Mouse (Mus musculus): Measurements from ENCODE around the gene Yif1b. TPM values are rescaled to one million over a fixed set of nuclear protein-coding genes. Genes with fewer than 3 reads are reported as not detected.

The Yif1b gene
- polyA plus RNA-seq, 1 experiment, result 49.8 TPM

DNA sequence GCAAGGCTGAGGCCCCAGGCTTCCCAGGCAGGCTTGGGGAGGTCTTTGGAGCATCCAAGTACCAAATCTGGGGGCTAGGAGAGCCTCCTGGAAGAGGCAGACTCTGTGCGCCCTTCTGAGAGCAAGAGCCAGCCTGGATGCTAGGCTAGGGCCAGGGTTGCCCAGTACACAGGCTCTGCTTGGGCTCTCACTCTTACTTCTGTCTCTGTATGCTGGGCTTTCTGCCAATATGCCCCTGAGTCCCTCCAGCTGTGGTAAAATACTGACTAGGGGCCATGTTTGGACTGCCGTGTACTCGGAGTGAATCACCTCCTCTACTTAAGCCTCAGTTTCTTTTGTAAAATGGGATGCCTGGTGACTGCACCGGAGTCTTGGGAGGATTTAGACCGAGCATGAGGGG is 7.9 kb downstream of the Yif1b start:
- 79% methylated on average over 5 of the region's 5 CpGs for WGBS
- TF ChIP-seq CTCF (IDR thresholded peaks at IDR 0.05; ENCODE audit: extremely low read depth, insufficient read length, insufficient replicate concordance, low read depth, low read length) (no peak), POLR2A (IDR thresholded peaks at IDR 0.05; ENCODE audit: low read depth, low read length) (0 out of 2 replicates have a peak, but pooled peaks have one; percentile 5)
- Histone ChIP-seq H3K36me3 (ENCODE audit: control insufficient read depth, insufficient read depth, low read length) (peaks cover 20% of the 10 kb centered on the region), H3K27ac (ENCODE audit: insufficient read depth, low read depth, low read length) (peak overlapping the region; percentile 100), H3K27me3 (ENCODE audit: control insufficient read depth, insufficient read depth, low read length) (no peaks in the 10 kb centered on the region), H3K4me3 (ENCODE audit: low read depth, low read length) (peak overlapping the region; percentile 90), H3K4me1 (ENCODE audit: control insufficient read depth, insufficient read depth, insufficient read length, low read length) (peaks cover 20% of the 10 kb centered on the region)

DNA sequence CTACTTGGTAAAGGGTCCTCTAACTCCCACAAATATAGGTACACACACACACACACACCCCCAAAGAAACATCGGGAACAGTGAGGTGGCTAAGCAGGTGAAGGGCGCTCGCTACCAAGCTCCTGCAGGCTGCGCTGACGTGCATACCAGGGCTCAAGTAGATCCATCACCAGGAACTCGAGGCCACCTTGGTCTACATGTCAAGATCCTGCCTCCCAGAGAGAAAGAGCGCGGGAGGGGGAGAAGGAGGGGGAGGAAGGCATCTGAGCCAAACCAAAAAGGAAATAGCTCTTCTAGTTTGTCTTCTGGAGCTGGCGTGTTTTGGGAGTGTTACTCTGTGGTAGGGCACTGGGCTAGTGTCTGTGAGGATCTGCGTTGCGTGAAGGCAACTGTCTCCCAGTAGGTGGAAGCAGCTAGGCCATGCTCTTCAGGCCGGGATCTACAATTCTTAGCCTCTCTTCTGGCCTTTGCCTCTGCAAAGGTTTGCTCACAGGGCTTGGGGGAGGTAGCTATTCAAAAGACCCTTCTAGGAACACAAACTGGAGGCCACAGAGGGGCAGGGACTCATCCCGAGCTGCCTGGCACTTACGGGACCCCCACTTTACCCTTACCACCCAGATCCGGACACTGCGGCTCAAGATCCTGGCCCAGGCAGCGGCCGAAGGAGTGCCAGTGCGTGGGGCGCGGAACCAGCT is 8.6 kb downstream of the Yif1b start:
- Histone ChIP-seq H3K4me3 (ENCODE audit: low read depth, low read length) (peak overlapping the region; percentile 90), H3K36me3 (ENCODE audit: control insufficient read depth, insufficient read depth, low read length) (peaks cover 20% of the 10 kb centered on the region), H3K27me3 (ENCODE audit: control insufficient read depth, insufficient read depth, low read length) (no peaks in the 10 kb centered on the region), H3K27ac (ENCODE audit: insufficient read depth, low read depth, low read length) (peak overlapping the region; percentile 100), H3K4me1 (ENCODE audit: control insufficient read depth, insufficient read depth, insufficient read length, low read length) (peaks cover 22% of the 10 kb centered on the region)
- 47% methylated on average over 21 of the region's 21 CpGs for WGBS
- TF ChIP-seq POLR2A (IDR thresholded peaks at IDR 0.05; ENCODE audit: low read depth, low read length) (no peak), CTCF (IDR thresholded peaks at IDR 0.05; ENCODE audit: extremely low read depth, insufficient read length, insufficient replicate concordance, low read depth, low read length) (no peak)

GRCm38 (mm10) chr7:29247314-29247700 is 9.2 kb downstream of the Yif1b start:
- peaks cover 28% of the 10 kb centered on the region for H3K4me1 ChIP-seq (ENCODE audit: control insufficient read depth, insufficient read depth, insufficient read length, low read length)
- TF ChIP-seq CTCF (IDR thresholded peaks at IDR 0.05; ENCODE audit: extremely low read depth, insufficient read length, insufficient replicate concordance, low read depth, low read length) (peak; percentile 91), POLR2A (IDR thresholded peaks at IDR 0.05; ENCODE audit: low read depth, low read length) (peak; percentile 9; the same call in 1 of the 2 replicates)
- peaks cover 20% of the 10 kb centered on the region for H3K36me3 ChIP-seq (ENCODE audit: control insufficient read depth, insufficient read depth, low read length)
- 10% methylated on average over 16 of the region's 16 CpGs for WGBS
- H3K27ac ChIP-seq (ENCODE audit: insufficient read depth, low read depth, low read length), result peak overlapping the region; percentile 100
- peak overlapping the region; percentile 90 for H3K4me3 ChIP-seq (ENCODE audit: low read depth, low read length)
- H3K27me3 ChIP-seq (ENCODE audit: control insufficient read depth, insufficient read depth, low read length), result no peaks in the 10 kb centered on the region

GRCm38 (mm10) chr7:29247706-29248105 is 9.6 kb downstream of the Yif1b start:
- H3K4me3 ChIP-seq (ENCODE audit: low read depth, low read length), result peak overlapping the region; percentile 90
- peak overlapping the region; percentile 100 for H3K27ac ChIP-seq (ENCODE audit: insufficient read depth, low read depth, low read length)
- WGBS, result 13% methylated on average over 19 of the region's 19 CpGs
- peaks cover 20% of the 10 kb centered on the region for H3K36me3 ChIP-seq (ENCODE audit: control insufficient read depth, insufficient read depth, low read length)
- H3K27me3 ChIP-seq (ENCODE audit: control insufficient read depth, insufficient read depth, low read length), result no peaks in the 10 kb centered on the region
- TF ChIP-seq POLR2A (IDR thresholded peaks at IDR 0.05; ENCODE audit: low read depth, low read length) (no peak), CTCF (IDR thresholded peaks at IDR 0.05; ENCODE audit: extremely low read depth, insufficient read length, insufficient replicate concordance, low read depth, low read length) (no peak)
- peaks cover 31% of the 10 kb centered on the region for H3K4me1 ChIP-seq (ENCODE audit: control insufficient read depth, insufficient read depth, insufficient read length, low read length)

DNA sequence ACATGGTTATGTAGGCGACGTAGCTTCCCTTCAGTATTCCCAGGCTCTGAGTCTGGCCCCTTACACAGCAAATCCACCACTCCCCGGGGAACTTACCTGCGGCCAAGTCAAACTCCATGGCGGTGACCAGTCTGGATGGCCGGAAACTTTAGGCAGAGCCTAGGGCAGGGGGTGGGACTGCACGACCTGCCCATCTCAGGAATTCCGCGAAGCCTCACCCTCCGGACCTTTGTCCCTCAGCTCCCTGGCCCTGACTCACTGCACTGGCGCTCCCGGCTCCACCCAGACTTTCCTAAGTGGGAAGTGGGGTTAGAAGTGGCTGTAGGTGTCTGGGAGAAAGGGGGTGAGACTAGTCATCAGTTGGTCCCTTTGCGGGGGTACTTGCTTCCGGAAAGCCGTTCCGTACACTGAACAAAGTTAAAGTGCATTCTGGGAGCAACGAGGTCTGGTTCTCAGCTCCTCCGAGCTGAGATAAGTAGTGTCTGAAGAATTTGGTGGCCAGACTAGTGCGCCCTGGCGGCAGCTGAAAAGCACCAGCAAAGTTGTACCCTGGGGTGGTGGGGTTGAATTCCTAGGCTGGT is 10.2 kb downstream of the Yif1b start, which contains the start of gene 2200002D01Rik:
Gene 2200002D01Rik (minus strand): TSS at position 206 of the 581 bp plus-strand sequence.
- Histone ChIP-seq H3K4me1 (ENCODE audit: control insufficient read depth, insufficient read depth, insufficient read length, low read length) (peaks cover 37% of the 10 kb centered on the region), H3K27ac (ENCODE audit: insufficient read depth, low read depth, low read length) (peak within 1 kb of the TSS; percentile 100), H3K27me3 (ENCODE audit: control insufficient read depth, insufficient read depth, low read length) (no peaks in the 10 kb centered on the region), H3K36me3 (ENCODE audit: control insufficient read depth, insufficient read depth, low read length) (peaks cover 20% of the 10 kb centered on the region), H3K4me3 (ENCODE audit: low read depth, low read length) (peak within 1 kb of the TSS; percentile 90)
- TF ChIP-seq POLR2A (IDR thresholded peaks at IDR 0.05; ENCODE audit: low read depth, low read length) (peak; percentile 91), CTCF (IDR thresholded peaks at IDR 0.05; ENCODE audit: extremely low read depth, insufficient read length, insufficient replicate concordance, low read depth, low read length) (peak; percentile 37; the same call in 1 of the 2 replicates)
- WGBS, result 15% methylated on average over 20 of the region's 20 CpGs

DNA sequence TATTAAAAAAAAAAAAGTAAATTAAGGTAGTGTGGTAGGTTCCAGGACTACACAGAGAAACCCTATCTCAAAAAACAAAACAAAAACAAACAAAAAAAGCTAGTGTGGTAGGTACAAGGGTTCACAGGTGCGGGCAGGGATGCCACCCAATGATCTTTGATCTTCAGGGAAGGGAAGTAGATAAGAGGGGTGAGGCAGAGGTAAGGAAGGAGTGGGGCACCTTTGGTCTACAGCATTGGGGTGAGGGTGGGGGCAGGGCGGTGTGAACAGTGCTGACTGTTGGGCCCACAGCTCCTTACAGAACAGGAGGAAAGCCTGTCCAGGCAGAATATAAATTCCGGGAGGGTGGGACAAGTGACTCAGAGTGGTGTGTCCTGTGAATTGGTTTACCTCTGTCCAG is 13.0 kb downstream of the Yif1b start:
- H3K27ac ChIP-seq (ENCODE audit: insufficient read depth, low read depth, low read length), result peak overlapping the region; percentile 100
- no peak; the same call in 1 of the 2 replicates for TF ChIP-seq POLR2A (IDR thresholded peaks at IDR 0.05; ENCODE audit: low read depth, low read length)
- no peak for TF ChIP-seq CTCF (IDR thresholded peaks at IDR 0.05; ENCODE audit: extremely low read depth, insufficient read length, insufficient replicate concordance, low read depth, low read length)
- H3K36me3 ChIP-seq (ENCODE audit: control insufficient read depth, insufficient read depth, low read length), result peaks cover 25% of the 10 kb centered on the region
- 31% methylated on average over 3 of the region's 3 CpGs for WGBS
- H3K4me3 ChIP-seq (ENCODE audit: low read depth, low read length), result no peak overlapping the region
- H3K27me3 ChIP-seq (ENCODE audit: control insufficient read depth, insufficient read depth, low read length), result no peaks in the 10 kb centered on the region
- H3K4me1 ChIP-seq (ENCODE audit: control insufficient read depth, insufficient read depth, insufficient read length, low read length), result peaks cover 54% of the 10 kb centered on the region; the same call in 1 of the 2 replicates

GRCm38 (mm10) chr7:29253842-29254241 is 15.7 kb downstream of the Yif1b start:
- WGBS, result 15% methylated on average over 5 of the region's 5 CpGs
- Histone ChIP-seq H3K4me3 (ENCODE audit: low read depth, low read length) (peak overlapping the region; percentile 7; the same call in 1 of the 2 replicates), H3K27me3 (ENCODE audit: control insufficient read depth, insufficient read depth, low read length) (no peaks in the 10 kb centered on the region), H3K4me1 (ENCODE audit: control insufficient read depth, insufficient read depth, insufficient read length, low read length) (peaks cover 68% of the 10 kb centered on the region), H3K27ac (ENCODE audit: insufficient read depth, low read depth, low read length) (peak overlapping the region; percentile 98), H3K36me3 (ENCODE audit: control insufficient read depth, insufficient read depth, low read length) (peaks cover 40% of the 10 kb centered on the region)
- TF ChIP-seq CTCF (IDR thresholded peaks at IDR 0.05; ENCODE audit: extremely low read depth, insufficient read length, insufficient replicate concordance, low read depth, low read length) (no peak), POLR2A (IDR thresholded peaks at IDR 0.05; ENCODE audit: low read depth, low read length) (peak; percentile 60; the same call in 1 of the 2 replicates)

All from small intestine, adult 2 months (tissue).